Mouse (Mus musculus) limb, embryonic 13.5 days (tissue): ENCODE measurements around the gene Nacc2. TPM values are rescaled to one million over a fixed set of nuclear protein-coding genes. Genes with fewer than 3 reads are reported as not detected.

Source experiments
- ATAC-seq: fragments of 200-750 bp; cut with Nextera tagmentation; 2 replicates; pipeline ENCODE4 v1.8.0; 2017; ENCODE audit warnings: low read depth, moderate number of reproducible peaks, moderate TSS enrichment; ENCODE audit not compliant: low FRiP score
- H3K27ac ChIP-seq: fragments of 300-500 bp; sonication (generic); 2 replicates; pipeline ENCODE4 v1.5.1; 2015; ENCODE audit warnings: inconsistent platforms, mild to moderate bottlenecking, moderate library complexity
- H3K27me3 ChIP-seq: fragments of 300-500 bp; sonication (generic); 2 replicates; pipeline ENCODE4 v1.6.1; 2015; ENCODE audit warnings: mild to moderate bottlenecking, inconsistent platforms
- H3K36me3 ChIP-seq: fragments of 300-500 bp; sonication (generic); 2 replicates; pipeline ENCODE4 v1.6.1; 2015; ENCODE audit warnings: inconsistent platforms, mild to moderate bottlenecking, moderate library complexity
- H3K4me1 ChIP-seq: fragments of 300-500 bp; sonication (generic); 2 replicates; pipeline ENCODE4 v1.6.1; 2015; ENCODE audit warnings: inconsistent platforms
- H3K4me2 ChIP-seq: fragments of 300-500 bp; sonication (generic); replicated peaks from 2 replicates; pipeline ENCODE4 v1.6.1; 2015; ENCODE audit warnings: inconsistent platforms, mild to moderate bottlenecking, moderate library complexity
- H3K4me3 ChIP-seq: fragments of 300-500 bp; sonication (generic); 2 replicates; pipeline ENCODE4 v1.5.1; 2015; ENCODE audit warnings: moderate library complexity, mild to moderate bottlenecking, inconsistent platforms
- H3K9ac ChIP-seq: fragments of 300-500 bp; sonication (generic); 2 replicates; pipeline ENCODE4 v1.6.1; 2015; ENCODE audit warnings: mild to moderate bottlenecking, inconsistent platforms
- H3K9me3 ChIP-seq: fragments of 300-500 bp; sonication (generic); 2 replicates; pipeline ENCODE4 v1.6.1; 2016; ENCODE audit warnings: inconsistent platforms
- WGBS: fragments of 180-500 bp; shearing (Covaris S2); methylation state at CpG from one replicate; pipeline ENCODE4 v1.1.7; 2015; 5-methylcytosine and 5-hydroxymethylcytosine counted together
- polyA plus RNA-seq: library from polyadenylated mRNA; unstranded; fragments of >200 nt; fragmentation: Nextera tagmentation; extraction: Ambion mirVana; gene quantifications from 2 replicates; pipeline ENCODE4 v1.2.1, GENCODE M21; 2015

The Nacc2 gene
- polyA plus RNA-seq, 1 experiment from 2014 or later, result 5.2 TPM

DNA sequence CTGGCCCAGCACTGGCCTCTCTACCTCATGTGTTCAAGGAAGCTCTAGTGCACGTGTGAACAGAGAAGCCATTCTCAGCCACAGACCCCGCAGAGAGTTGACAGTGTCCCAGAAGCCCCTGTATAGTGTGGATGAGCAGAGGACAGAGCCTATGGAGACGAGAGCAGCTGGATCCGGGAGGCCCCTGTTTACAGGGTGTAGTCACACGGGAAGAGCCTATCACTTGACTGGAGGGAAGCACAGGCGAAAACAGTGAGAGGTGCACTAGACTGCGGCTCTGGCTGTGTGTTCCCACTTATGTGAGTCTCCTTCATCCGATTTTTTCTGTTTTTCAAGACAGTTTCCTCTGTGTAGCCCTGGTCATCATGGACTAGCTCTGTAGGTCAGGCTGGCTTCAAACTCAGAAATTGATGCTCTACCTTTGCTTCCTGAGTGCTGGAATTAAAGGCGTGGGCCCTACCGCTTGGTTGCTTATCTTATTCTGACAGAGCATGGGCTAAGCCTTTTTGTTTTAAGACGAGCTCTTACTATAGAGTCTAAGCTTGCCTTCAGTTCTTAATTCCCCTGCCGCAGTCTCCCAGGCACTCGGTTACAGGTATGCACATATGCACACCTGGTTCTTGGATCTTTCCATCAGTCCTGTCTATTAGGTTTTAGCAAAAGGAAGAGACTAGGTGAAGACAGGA, 60.1 kb downstream of the Nacc2 start:
- Histone ChIP-seq H3K9ac (no peak overlapping the region), H3K27ac (no peak overlapping the region), H3K4me2 (no peak overlapping the region), H3K27me3 (no peaks in the 10 kb centered on the region), H3K36me3 (peaks cover 9% of the 10 kb centered on the region), H3K4me1 (peaks cover 25% of the 10 kb centered on the region), H3K4me3 (no peak overlapping the region), H3K9me3 (no peaks in the 10 kb centered on the region)
- 76% methylated on average over 13 of the region's 13 CpGs for WGBS
- ATAC-seq, result no peak

GRCm38 (mm10) chr2:26062241-26062640, 60.8 kb downstream of the Nacc2 start:
- Histone ChIP-seq H3K4me3 (no peak overlapping the region), H3K27me3 (no peaks in the 10 kb centered on the region), H3K27ac (no peak overlapping the region), H3K4me1 (peaks cover 25% of the 10 kb centered on the region), H3K9ac (no peak overlapping the region), H3K36me3 (peaks cover 9% of the 10 kb centered on the region), H3K9me3 (no peaks in the 10 kb centered on the region), H3K4me2 (no peak overlapping the region)
- 65% methylated on average over 4 of the region's 4 CpGs for WGBS
- ATAC-seq, result no peak

DNA sequence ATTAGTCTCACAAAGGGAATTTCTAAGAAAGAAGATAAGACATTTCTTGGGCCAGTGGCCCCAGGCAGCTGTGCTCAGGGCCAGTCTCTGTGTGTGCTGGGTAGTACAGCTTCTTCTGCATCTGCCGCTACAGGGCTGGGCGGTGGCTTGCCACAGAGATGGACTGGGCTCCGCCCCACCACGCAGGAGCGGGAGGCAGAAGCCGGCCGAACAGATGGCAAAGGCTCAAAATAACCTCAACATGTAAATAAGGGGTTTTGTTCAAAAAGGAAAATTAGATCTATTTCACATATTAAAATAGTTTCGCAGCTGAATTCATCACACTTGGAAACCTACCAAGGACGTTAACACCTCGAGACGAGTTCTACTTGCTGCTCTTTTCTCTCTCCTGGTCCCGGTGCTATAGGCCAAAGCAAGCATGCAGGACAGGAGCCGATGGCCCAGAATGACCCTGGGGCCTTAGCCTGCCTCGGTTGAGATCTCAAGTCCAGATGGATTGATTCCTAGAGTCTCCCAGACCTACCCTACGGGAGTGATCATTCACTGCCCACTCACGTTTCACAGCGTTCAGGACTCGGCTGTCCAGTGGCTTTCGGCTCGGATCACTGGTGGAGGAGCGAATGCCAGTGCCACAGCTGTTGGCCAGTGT, 61.9 kb downstream of the Nacc2 start:
- Histone ChIP-seq H3K36me3 (peaks cover 9% of the 10 kb centered on the region), H3K4me3 (no peak overlapping the region), H3K27ac (no peak overlapping the region; the same call in 1 of the 2 replicates), H3K4me2 (no peak overlapping the region), H3K9me3 (no peaks in the 10 kb centered on the region), H3K4me1 (peaks cover 25% of the 10 kb centered on the region), H3K27me3 (no peaks in the 10 kb centered on the region), H3K9ac (no peak overlapping the region)
- WGBS, result 63% methylated on average over 21 of the region's 21 CpGs
- ATAC-seq, result no peak

- Histone ChIP-seq H3K4me2 (no peak overlapping the region), H3K27me3 (no peaks in the 10 kb centered on the region), H3K27ac (no peak overlapping the region), H3K4me3 (no peak overlapping the region), H3K4me1 (peaks cover 24% of the 10 kb centered on the region), H3K36me3 (peaks cover 9% of the 10 kb centered on the region), H3K9ac (no peak overlapping the region), H3K9me3 (no peaks in the 10 kb centered on the region)
- 75% methylated on average over 7 of the region's 7 CpGs for WGBS
- no peak for ATAC-seq
Measured at GRCm38 (mm10) chr2:26057053-26057452, 66.0 kb downstream of the Nacc2 start.

- Histone ChIP-seq H3K4me2 (no peak overlapping the region), H3K36me3 (peaks cover 9% of the 10 kb centered on the region), H3K27ac (no peak overlapping the region), H3K9ac (no peak overlapping the region), H3K4me1 (peaks cover 15% of the 10 kb centered on the region), H3K9me3 (no peaks in the 10 kb centered on the region), H3K4me3 (no peak overlapping the region), H3K27me3 (no peaks in the 10 kb centered on the region)
- 72% methylated on average over 5 of the region's 5 CpGs for WGBS
- ATAC-seq, result no peak
Measured at GRCm38 (mm10) chr2:26056226-26056625, 66.8 kb downstream of the Nacc2 start.

- Histone ChIP-seq H3K9me3 (no peaks in the 10 kb centered on the region), H3K9ac (no peak overlapping the region), H3K4me1 (peaks cover 10% of the 10 kb centered on the region; the same call in 1 of the 2 replicates), H3K27me3 (no peaks in the 10 kb centered on the region), H3K4me3 (no peak overlapping the region), H3K4me2 (no peak overlapping the region), H3K27ac (no peak overlapping the region), H3K36me3 (peaks cover 9% of the 10 kb centered on the region)
- 51% methylated on average over 2 of the region's 2 CpGs for WGBS
- ATAC-seq, result no peak
Measured at GRCm38 (mm10) chr2:26055747-26056102, 67.3 kb downstream of the Nacc2 start.

- Histone ChIP-seq H3K27me3 (no peaks in the 10 kb centered on the region), H3K4me2 (no peak overlapping the region), H3K4me1 (peaks cover 9% of the 10 kb centered on the region; the same call in 1 of the 2 replicates), H3K9me3 (no peaks in the 10 kb centered on the region), H3K4me3 (no peak overlapping the region), H3K9ac (no peak overlapping the region), H3K36me3 (peaks cover 7% of the 10 kb centered on the region), H3K27ac (no peak overlapping the region)
- WGBS, result 43% methylated on average over 8 of the region's 8 CpGs
- ATAC-seq, result no peak
Measured at GRCm38 (mm10) chr2:26055046-26055746, 67.8 kb downstream of the Nacc2 start.

GRCm38 (mm10) chr2:26052806-26053205, 70.2 kb downstream of the Nacc2 start:
- no peak for ATAC-seq

GRCm38 (mm10) chr2:26048816-26049215, 74.2 kb downstream of the Nacc2 start:
- Histone ChIP-seq H3K36me3 (no peaks in the 10 kb centered on the region), H3K4me1 (peaks cover 9% of the 10 kb centered on the region; the same call in 1 of the 2 replicates), H3K27me3 (no peaks in the 10 kb centered on the region), H3K9me3 (no peaks in the 10 kb centered on the region), H3K4me2 (no peak overlapping the region), H3K4me3 (no peak overlapping the region), H3K9ac (no peak overlapping the region), H3K27ac (no peak overlapping the region)
- ATAC-seq, result no peak
- WGBS, result 57% methylated on average over 5 of the region's 5 CpGs

More at GRCm38 (mm10) chr2:26052806-26053205, 70.2 kb downstream of the Nacc2 start:
- Histone ChIP-seq H3K9me3 (no peaks in the 10 kb centered on the region), H3K36me3 (no peaks in the 10 kb centered on the region), H3K4me2 (no peak overlapping the region), H3K9ac (no peak overlapping the region), H3K27ac (no peak overlapping the region; the same call in 1 of the 2 replicates), H3K4me3 (no peak overlapping the region), H3K4me1 (peaks cover 9% of the 10 kb centered on the region; the same call in 1 of the 2 replicates), H3K27me3 (no peaks in the 10 kb centered on the region)
- WGBS, result 27% methylated on average over 4 of the region's 4 CpGs

GRCm38 (mm10) chr2:26044216-26044615, 78.8 kb downstream of the Nacc2 start:
- H3K36me3 ChIP-seq, result no peaks in the 10 kb centered on the region
- peaks cover 8% of the 10 kb centered on the region; the same call in 1 of the 2 replicates for H3K27me3 ChIP-seq
- 77% methylated on average over 9 of the region's 9 CpGs for WGBS
- no peak for ATAC-seq
- no peak overlapping the region for H3K4me2 ChIP-seq
- H3K4me3 ChIP-seq, result no peak overlapping the region
- 0 out of 2 replicates have a peak, but pooled peaks cover 4% of the 10 kb centered on the region for H3K4me1 ChIP-seq
- H3K9me3 ChIP-seq, result no peaks in the 10 kb centered on the region
- H3K9ac ChIP-seq, result no peak overlapping the region
- no peak overlapping the region for H3K27ac ChIP-seq

- Histone ChIP-seq H3K9me3 (no peaks in the 10 kb centered on the region), H3K36me3 (no peaks in the 10 kb centered on the region), H3K27ac (no peak overlapping the region), H3K9ac (no peak overlapping the region), H3K4me1 (peaks cover 12% of the 10 kb centered on the region; the same call in 1 of the 2 replicates), H3K4me2 (no peak overlapping the region), H3K27me3 (peaks cover 17% of the 10 kb centered on the region; the same call in 1 of the 2 replicates), H3K4me3 (no peak overlapping the region)
- 83% methylated on average over 3 of the region's 3 CpGs for WGBS
- ATAC-seq, result no peak
Measured at GRCm38 (mm10) chr2:26042603-26043002, 80.4 kb downstream of the Nacc2 start.

DNA sequence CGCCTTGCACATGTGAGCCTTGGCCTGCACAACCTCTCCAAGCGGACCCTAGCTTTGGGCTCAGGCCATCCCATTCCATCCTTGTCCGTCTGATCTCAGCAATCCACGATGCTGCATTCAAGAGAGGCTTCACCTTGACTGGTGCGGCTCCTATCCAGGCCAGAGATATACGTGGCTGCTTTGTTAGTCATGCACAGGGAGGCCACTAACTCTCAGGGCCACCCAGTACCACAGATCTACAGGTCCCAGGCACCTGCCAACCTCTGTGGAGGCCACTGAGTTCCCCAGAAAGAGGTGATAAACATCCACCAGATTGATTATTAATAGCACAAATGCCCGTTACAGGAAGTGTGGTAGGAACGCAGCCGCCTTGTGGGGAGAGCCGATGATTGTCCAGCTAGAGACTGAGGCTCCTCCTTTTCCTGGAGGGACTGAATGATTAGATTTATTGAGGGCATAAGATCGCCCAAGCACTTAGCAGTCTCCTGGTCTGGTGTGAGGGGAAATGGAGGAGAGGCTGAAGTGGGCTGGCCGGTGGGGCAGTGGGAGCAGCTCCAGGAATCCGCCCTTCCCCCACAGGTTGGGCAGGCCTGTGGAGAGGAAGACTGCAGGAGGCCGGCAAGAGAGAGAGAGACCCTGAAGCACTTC, 81.7 kb downstream of the Nacc2 start:
- 50% methylated on average over 14 of the region's 14 CpGs for WGBS
- Histone ChIP-seq H3K27ac (no peak overlapping the region), H3K36me3 (no peaks in the 10 kb centered on the region), H3K9me3 (no peaks in the 10 kb centered on the region), H3K4me1 (peaks cover 12% of the 10 kb centered on the region; the same call in 1 of the 2 replicates), H3K9ac (no peak overlapping the region), H3K4me3 (no peak overlapping the region), H3K27me3 (peaks cover 25% of the 10 kb centered on the region; the same call in 1 of the 2 replicates), H3K4me2 (no peak overlapping the region)
- ATAC-seq, result no peak
